Mouse (Mus musculus): Measurements from ENCODE around the gene Krt87.

DNA sequence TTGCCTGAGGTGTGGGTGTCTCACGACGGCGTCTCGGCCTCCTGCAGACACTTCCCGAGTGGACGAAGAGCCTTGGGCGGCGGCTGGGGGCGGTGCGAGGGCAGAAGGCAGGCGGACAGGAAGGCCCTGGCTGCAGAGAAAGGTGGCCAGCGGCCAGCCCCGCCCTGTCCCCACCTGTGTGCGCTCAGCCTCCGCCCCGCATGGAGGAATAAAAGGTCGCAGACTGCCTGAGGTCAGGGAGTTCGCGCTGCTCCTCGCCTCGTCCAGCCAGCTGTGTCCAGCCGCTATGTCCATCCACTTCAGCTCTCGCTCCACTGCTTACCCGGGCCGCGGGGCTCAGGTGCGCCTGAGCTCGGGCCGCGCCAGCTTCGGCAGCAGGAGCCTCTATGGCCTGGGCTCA, 26.4 kb downstream of the Krt87 start:
- TF ChIP-seq POLR2A (IDR thresholded peaks at IDR 0.05; ENCODE audit: borderline replicate concordance, extremely low read depth, insufficient read depth, insufficient read length, poor library complexity, severe bottlenecking) (no peak), CTCF (IDR thresholded peaks at IDR 0.05; ENCODE audit: borderline replicate concordance, extremely low read depth, insufficient read depth, insufficient read length) (no peak)

Data from brain, embryonic 14.5 days (tissue).